Mouse (Mus musculus): Measurements from ENCODE around the gene Armc12. TPM values are rescaled to one million over a fixed set of nuclear protein-coding genes. Genes with fewer than 3 reads are reported as not detected.

The Armc12 gene
- polyA plus RNA-seq, 1 experiment from 2014 or later, result not detected

- ATAC-seq (replicated peaks; ENCODE audit: insufficient number of reproducible peaks, low FRiP score, low TSS enrichment), result 0 out of 2 replicates have a peak, but pooled peaks have one; percentile 1
- 5% methylated on average over 16 of the region's 16 CpGs for WGBS (ENCODE audit: insufficient replicate concordance)
- H3K4me2 ChIP-seq, result peak within 1 kb of the TSS; percentile 86
- no peak within 1 kb of the TSS for H3K27ac ChIP-seq (ENCODE audit: low read depth, low read length)
- H3K36me3 ChIP-seq (ENCODE audit: control insufficient read depth, insufficient read depth, low read length), result no peaks in the 10 kb centered on the region
- peaks cover 39% of the 10 kb centered on the region for H3K27me3 ChIP-seq (ENCODE audit: control insufficient read depth, insufficient read depth, low read length)
- peak within 1 kb of the TSS; percentile 46 for H3K4me3 ChIP-seq (ENCODE audit: low read depth, low read length)
- peaks cover 16% of the 10 kb centered on the region; the same call in 1 of the 2 replicates for H3K4me1 ChIP-seq (ENCODE audit: control insufficient read depth, insufficient read depth, low read length)
- H3K9me3 ChIP-seq (replicated peaks; ENCODE audit: control insufficient read depth, low read length), result no peaks in the 10 kb centered on the region
- peak within 1 kb of the TSS; percentile 52 for H3K9ac ChIP-seq (ENCODE audit: low read depth, low read length)
Observed at GRCm38 (mm10) chr17:28517441-28517955, 13.1 kb upstream of the Armc12 start, which contains the start of gene Fkbp5. TSS of gene Fkbp5 (minus strand) at chr17:28517527.

GRCm38 (mm10) chr17:28517956-28518614 lies 12.5 kb upstream of the Armc12 start:
- H3K9me3 ChIP-seq (replicated peaks; ENCODE audit: control insufficient read depth, low read length), result no peaks in the 10 kb centered on the region
- 1% methylated on average over 46 of the region's 46 CpGs for WGBS (ENCODE audit: insufficient replicate concordance)
- peak overlapping the region; percentile 46 for H3K4me3 ChIP-seq (ENCODE audit: low read depth, low read length)
- peaks cover 37% of the 10 kb centered on the region for H3K27me3 ChIP-seq (ENCODE audit: control insufficient read depth, insufficient read depth, low read length)
- H3K36me3 ChIP-seq (ENCODE audit: control insufficient read depth, insufficient read depth, low read length), result no peaks in the 10 kb centered on the region
- H3K4me2 ChIP-seq, result peak overlapping the region; percentile 86
- H3K9ac ChIP-seq (ENCODE audit: low read depth, low read length), result peak overlapping the region; percentile 52
- H3K27ac ChIP-seq (ENCODE audit: low read depth, low read length), result no peak overlapping the region
- ATAC-seq (replicated peaks; ENCODE audit: insufficient number of reproducible peaks, low FRiP score, low TSS enrichment), result peak; percentile 25; the same call in 1 of the 2 replicates
- peaks cover 17% of the 10 kb centered on the region; the same call in 1 of the 2 replicates for H3K4me1 ChIP-seq (ENCODE audit: control insufficient read depth, insufficient read depth, low read length)

GRCm38 (mm10) chr17:28518615-28519071 lies 12.0 kb upstream of the Armc12 start:
- Histone ChIP-seq H3K27me3 (ENCODE audit: control insufficient read depth, insufficient read depth, low read length) (peaks cover 37% of the 10 kb centered on the region), H3K4me1 (ENCODE audit: control insufficient read depth, insufficient read depth, low read length) (peaks cover 20% of the 10 kb centered on the region; the same call in 1 of the 2 replicates)
- WGBS (ENCODE audit: insufficient replicate concordance), result 29% methylated on average over 8 of the region's 8 CpGs

GRCm38 (mm10) chr17:28519827-28520226 lies 10.8 kb upstream of the Armc12 start:
- peaks cover 31% of the 10 kb centered on the region for H3K27me3 ChIP-seq (ENCODE audit: control insufficient read depth, insufficient read depth, low read length)
- no peak overlapping the region for H3K9ac ChIP-seq (ENCODE audit: low read depth, low read length)
- no peak for ATAC-seq (replicated peaks; ENCODE audit: insufficient number of reproducible peaks, low FRiP score, low TSS enrichment)
- no peak overlapping the region for H3K4me2 ChIP-seq
- 87% methylated on average over 3 of the region's 3 CpGs for WGBS (ENCODE audit: insufficient replicate concordance)
- peaks cover 20% of the 10 kb centered on the region; the same call in 1 of the 2 replicates for H3K4me1 ChIP-seq (ENCODE audit: control insufficient read depth, insufficient read depth, low read length)
- no peak overlapping the region for H3K4me3 ChIP-seq (ENCODE audit: low read depth, low read length)
- no peaks in the 10 kb centered on the region for H3K9me3 ChIP-seq (replicated peaks; ENCODE audit: control insufficient read depth, low read length)
- H3K36me3 ChIP-seq (ENCODE audit: control insufficient read depth, insufficient read depth, low read length), result no peaks in the 10 kb centered on the region
- H3K27ac ChIP-seq (ENCODE audit: low read depth, low read length), result no peak overlapping the region

More at GRCm38 (mm10) chr17:28518615-28519071, 12.0 kb upstream of the Armc12 start:
- no peaks in the 10 kb centered on the region for H3K9me3 ChIP-seq (replicated peaks; ENCODE audit: control insufficient read depth, low read length)
- peak overlapping the region; percentile 86 for H3K4me2 ChIP-seq
- no peak overlapping the region; the same call in 1 of the 2 replicates for H3K9ac ChIP-seq (ENCODE audit: low read depth, low read length)
- no peaks in the 10 kb centered on the region for H3K36me3 ChIP-seq (ENCODE audit: control insufficient read depth, insufficient read depth, low read length)
- H3K4me3 ChIP-seq (ENCODE audit: low read depth, low read length), result peak overlapping the region; percentile 46
- no peak overlapping the region for H3K27ac ChIP-seq (ENCODE audit: low read depth, low read length)
- ATAC-seq (replicated peaks; ENCODE audit: insufficient number of reproducible peaks, low FRiP score, low TSS enrichment), result no peak

- H3K4me3 ChIP-seq (ENCODE audit: low read depth, low read length), result no peak overlapping the region
- peaks cover 29% of the 10 kb centered on the region for H3K27me3 ChIP-seq (ENCODE audit: control insufficient read depth, insufficient read depth, low read length)
- WGBS (ENCODE audit: insufficient replicate concordance), result 76% methylated on average over 4 of the region's 4 CpGs
- H3K4me1 ChIP-seq (ENCODE audit: control insufficient read depth, insufficient read depth, low read length), result peaks cover 20% of the 10 kb centered on the region; the same call in 1 of the 2 replicates
- no peak overlapping the region for H3K9ac ChIP-seq (ENCODE audit: low read depth, low read length)
- H3K36me3 ChIP-seq (ENCODE audit: control insufficient read depth, insufficient read depth, low read length), result no peaks in the 10 kb centered on the region
- no peaks in the 10 kb centered on the region for H3K9me3 ChIP-seq (replicated peaks; ENCODE audit: control insufficient read depth, low read length)
- no peak overlapping the region for H3K4me2 ChIP-seq
- H3K27ac ChIP-seq (ENCODE audit: low read depth, low read length), result no peak overlapping the region
- no peak for ATAC-seq (replicated peaks; ENCODE audit: insufficient number of reproducible peaks, low FRiP score, low TSS enrichment)
Observed at GRCm38 (mm10) chr17:28520561-28520960, 10.0 kb upstream of the Armc12 start.

- 60% methylated on average over 5 of the region's 5 CpGs for WGBS (ENCODE audit: insufficient replicate concordance)
- no peak for ATAC-seq (replicated peaks; ENCODE audit: insufficient number of reproducible peaks, low FRiP score, low TSS enrichment)
- Histone ChIP-seq H3K9ac (ENCODE audit: low read depth, low read length) (no peak overlapping the region), H3K27ac (ENCODE audit: low read depth, low read length) (no peak overlapping the region), H3K27me3 (ENCODE audit: control insufficient read depth, insufficient read depth, low read length) (peaks cover 29% of the 10 kb centered on the region), H3K36me3 (ENCODE audit: control insufficient read depth, insufficient read depth, low read length) (no peaks in the 10 kb centered on the region), H3K4me2 (no peak overlapping the region), H3K4me3 (ENCODE audit: low read depth, low read length) (no peak overlapping the region), H3K4me1 (ENCODE audit: control insufficient read depth, insufficient read depth, low read length) (peaks cover 20% of the 10 kb centered on the region; the same call in 1 of the 2 replicates), H3K9me3 (replicated peaks; ENCODE audit: control insufficient read depth, low read length) (no peaks in the 10 kb centered on the region)
Observed at GRCm38 (mm10) chr17:28521071-28521726, 9.4 kb upstream of the Armc12 start.

GRCm38 (mm10) chr17:28521920-28522319 lies 8.7 kb upstream of the Armc12 start:
- Histone ChIP-seq H3K27me3 (ENCODE audit: control insufficient read depth, insufficient read depth, low read length) (peaks cover 29% of the 10 kb centered on the region), H3K9ac (ENCODE audit: low read depth, low read length) (no peak overlapping the region), H3K4me3 (ENCODE audit: low read depth, low read length) (no peak overlapping the region), H3K4me1 (ENCODE audit: control insufficient read depth, insufficient read depth, low read length) (peaks cover 20% of the 10 kb centered on the region; the same call in 1 of the 2 replicates), H3K36me3 (ENCODE audit: control insufficient read depth, insufficient read depth, low read length) (no peaks in the 10 kb centered on the region), H3K4me2 (peak overlapping the region; percentile 87), H3K27ac (ENCODE audit: low read depth, low read length) (no peak overlapping the region), H3K9me3 (replicated peaks; ENCODE audit: control insufficient read depth, low read length) (no peaks in the 10 kb centered on the region)
- no peak for ATAC-seq (replicated peaks; ENCODE audit: insufficient number of reproducible peaks, low FRiP score, low TSS enrichment)
- 38% methylated on average over 6 of the region's 6 CpGs for WGBS (ENCODE audit: insufficient replicate concordance)

GRCm38 (mm10) chr17:28522623-28523354 lies 7.8 kb upstream of the Armc12 start:
- H3K27me3 ChIP-seq (ENCODE audit: control insufficient read depth, insufficient read depth, low read length), result peaks cover 25% of the 10 kb centered on the region

More at GRCm38 (mm10) chr17:28522623-28523354, 7.8 kb upstream of the Armc12 start:
- under 1% methylated on average over 53 of the region's 66 CpGs for WGBS (ENCODE audit: insufficient replicate concordance)
- ATAC-seq (replicated peaks; ENCODE audit: insufficient number of reproducible peaks, low FRiP score, low TSS enrichment), result peak; percentile 53
- H3K36me3 ChIP-seq (ENCODE audit: control insufficient read depth, insufficient read depth, low read length), result no peaks in the 10 kb centered on the region
- H3K4me3 ChIP-seq (ENCODE audit: low read depth, low read length), result peak overlapping the region; percentile 55
- peak overlapping the region; percentile 87 for H3K4me2 ChIP-seq
- peak overlapping the region; percentile 54 for H3K9ac ChIP-seq (ENCODE audit: low read depth, low read length)
- H3K4me1 ChIP-seq (ENCODE audit: control insufficient read depth, insufficient read depth, low read length), result peaks cover 16% of the 10 kb centered on the region; the same call in 1 of the 2 replicates
- H3K9me3 ChIP-seq (replicated peaks; ENCODE audit: control insufficient read depth, low read length), result no peaks in the 10 kb centered on the region
- H3K27ac ChIP-seq (ENCODE audit: low read depth, low read length), result peak overlapping the region; percentile 59
